Mouse (Mus musculus): Measurements from ENCODE around the gene Megf11. TPM values are rescaled to one million over a fixed set of nuclear protein-coding genes. Genes with fewer than 3 reads are reported as not detected.
"Not testable (repeated sequence)": the region's sequence is repeated elsewhere in the genome, so short reads cannot be mapped to it uniquely, and the experiment has no call there.

Gene Megf11
- polyA plus RNA-seq, 1 experiment from 2014 or later, result 5.6 TPM

GRCm38 (mm10) chr9:64734992-64735391 lies 349.6 kb downstream of the Megf11 start:
- H3K27me3 ChIP-seq (ENCODE audit: insufficient read depth, poor library complexity, severe bottlenecking); H3K4me3 ChIP-seq; H3K36me3 ChIP-seq; H3K27ac ChIP-seq; H3K4me1 ChIP-seq (replicated peaks); DNase-seq (ENCODE audit: low spot score); H3K9me3 ChIP-seq: not testable (repeated sequence)
- 90% methylated on average over 7 of the region's 7 CpGs for WGBS

GRCm38 (mm10) chr9:64736076-64736638 lies 350.7 kb downstream of the Megf11 start:
- H3K4me3 ChIP-seq, result peak overlapping the region; percentile 97
- 15% methylated on average over 9 of the region's 9 CpGs for WGBS
- H3K4me1 ChIP-seq (replicated peaks), result peaks cover 9% of the 10 kb centered on the region
- H3K27me3 ChIP-seq (ENCODE audit: insufficient read depth, poor library complexity, severe bottlenecking), result no peaks in the 10 kb centered on the region
- H3K36me3 ChIP-seq, result no peaks in the 10 kb centered on the region
- no peak for DNase-seq (ENCODE audit: low spot score)
- peak overlapping the region; percentile 93 for H3K27ac ChIP-seq
- no peaks in the 10 kb centered on the region for H3K9me3 ChIP-seq

- Histone ChIP-seq H3K4me3 (peak overlapping the region; percentile 97), H3K27ac (peak overlapping the region; percentile 93), H3K9me3 (no peaks in the 10 kb centered on the region), H3K4me1 (replicated peaks) (peaks cover 9% of the 10 kb centered on the region), H3K27me3 (ENCODE audit: insufficient read depth, poor library complexity, severe bottlenecking) (no peaks in the 10 kb centered on the region), H3K36me3 (no peaks in the 10 kb centered on the region)
- WGBS, result under 1% methylated on average over 34 of the region's 35 CpGs
- DNase-seq (ENCODE audit: low spot score), result peak; percentile 69
These were observed 351.4 kb downstream of the Megf11 start for GRCm38 (mm10) chr9:64736639-64737405.

- Histone ChIP-seq H3K4me1 (replicated peaks) (peaks cover 9% of the 10 kb centered on the region), H3K27me3 (ENCODE audit: insufficient read depth, poor library complexity, severe bottlenecking) (no peaks in the 10 kb centered on the region)
- WGBS, result under 1% methylated on average over 61 of the region's 61 CpGs
These were observed 352.2 kb downstream of the Megf11 start, which contains the start of gene Rab11a for GRCm38 (mm10) chr9:64737406-64738201. Rab11a (minus strand) TSS chr9:64737758.

GRCm38 (mm10) chr9:64739001-64739400 lies 353.6 kb downstream of the Megf11 start:
- 84% methylated on average over 2 of the region's 2 CpGs for WGBS
- H3K36me3 ChIP-seq, result no peaks in the 10 kb centered on the region

More at GRCm38 (mm10) chr9:64737406-64738201, 352.2 kb downstream of the Megf11 start, which contains the start of gene Rab11a:
- no peaks in the 10 kb centered on the region for H3K9me3 ChIP-seq
- DNase-seq (ENCODE audit: low spot score), result peak; percentile 96
- peak within 1 kb of the TSS; percentile 97 for H3K4me3 ChIP-seq
- peak within 1 kb of the TSS; percentile 93 for H3K27ac ChIP-seq
- H3K36me3 ChIP-seq, result no peaks in the 10 kb centered on the region

GRCm38 (mm10) chr9:64742453-64742852 lies 357.0 kb downstream of the Megf11 start:
- DNase-seq (ENCODE audit: low spot score), result no peak
- Histone ChIP-seq H3K36me3 (no peaks in the 10 kb centered on the region), H3K4me1 (replicated peaks) (no peaks in the 10 kb centered on the region), H3K27ac (no peak overlapping the region), H3K4me3 (no peak overlapping the region), H3K27me3 (ENCODE audit: insufficient read depth, poor library complexity, severe bottlenecking) (no peaks in the 10 kb centered on the region), H3K9me3 (no peaks in the 10 kb centered on the region)
- WGBS, result 80% methylated on average over 1 of the region's 1 CpGs

More at GRCm38 (mm10) chr9:64739001-64739400, 353.6 kb downstream of the Megf11 start:
- H3K9me3 ChIP-seq, result no peaks in the 10 kb centered on the region
- no peaks in the 10 kb centered on the region for H3K27me3 ChIP-seq (ENCODE audit: insufficient read depth, poor library complexity, severe bottlenecking)
- no peak overlapping the region for H3K4me3 ChIP-seq
- no peak overlapping the region for H3K27ac ChIP-seq
- DNase-seq (ENCODE audit: low spot score), result no peak
- H3K4me1 ChIP-seq (replicated peaks), result peaks cover 9% of the 10 kb centered on the region

- no peak for DNase-seq (ENCODE audit: low spot score)
- Histone ChIP-seq H3K4me1 (replicated peaks) (no peaks in the 10 kb centered on the region), H3K4me3 (no peak overlapping the region), H3K27ac (no peak overlapping the region), H3K27me3 (ENCODE audit: insufficient read depth, poor library complexity, severe bottlenecking) (no peaks in the 10 kb centered on the region), H3K9me3 (no peaks in the 10 kb centered on the region), H3K36me3 (no peaks in the 10 kb centered on the region)
- WGBS, result 84% methylated on average over 4 of the region's 4 CpGs
These were observed 362.3 kb downstream of the Megf11 start for GRCm38 (mm10) chr9:64747735-64748134.

- H3K4me3 ChIP-seq, result no peak overlapping the region
- 88% methylated on average over 6 of the region's 6 CpGs for WGBS
- H3K4me1 ChIP-seq (replicated peaks), result no peaks in the 10 kb centered on the region
- H3K36me3 ChIP-seq, result no peaks in the 10 kb centered on the region
- no peak for DNase-seq (ENCODE audit: low spot score)
- H3K27ac ChIP-seq, result no peak overlapping the region
- H3K9me3 ChIP-seq, result no peaks in the 10 kb centered on the region
- H3K27me3 ChIP-seq (ENCODE audit: insufficient read depth, poor library complexity, severe bottlenecking), result no peaks in the 10 kb centered on the region
These were observed 363.9 kb downstream of the Megf11 start for GRCm38 (mm10) chr9:64749314-64749713.

- Histone ChIP-seq H3K4me3 (no peak overlapping the region), H3K27me3 (ENCODE audit: insufficient read depth, poor library complexity, severe bottlenecking) (no peaks in the 10 kb centered on the region), H3K9me3 (no peaks in the 10 kb centered on the region), H3K27ac (no peak overlapping the region), H3K36me3 (no peaks in the 10 kb centered on the region), H3K4me1 (replicated peaks) (no peaks in the 10 kb centered on the region)
- WGBS, result 97% methylated on average over 5 of the region's 5 CpGs
- DNase-seq (ENCODE audit: low spot score), result no peak
These were observed 367.1 kb downstream of the Megf11 start for GRCm38 (mm10) chr9:64752575-64752974.

GRCm38 (mm10) chr9:64758052-64758451 lies 372.6 kb downstream of the Megf11 start:
- DNase-seq (ENCODE audit: low spot score), result no peak
- WGBS, result 81% methylated on average over 14 of the region's 14 CpGs
- Histone ChIP-seq H3K9me3 (no peaks in the 10 kb centered on the region), H3K27ac (no peak overlapping the region), H3K4me1 (replicated peaks) (no peaks in the 10 kb centered on the region), H3K36me3 (no peaks in the 10 kb centered on the region), H3K4me3 (no peak overlapping the region), H3K27me3 (ENCODE audit: insufficient read depth, poor library complexity, severe bottlenecking) (no peaks in the 10 kb centered on the region)
